Mouse (Mus musculus) midbrain, postnatal 0 days (tissue): ENCODE results near the gene Aatk. TPM values are rescaled to one million over a fixed set of nuclear protein-coding genes. Genes with fewer than 3 reads are reported as not detected.
A peak's percentile ranks its signal among the peaks of the same experiment; 100 is the strongest.

Source experiments
- ATAC-seq: fragments of 200-750 bp; cut with Nextera tagmentation; 2 replicates; pipeline ENCODE4 v1.8.0; 2017; ENCODE audit warnings: moderate number of reproducible peaks, mild to moderate bottlenecking, moderate TSS enrichment, moderate library complexity; ENCODE audit not compliant: low FRiP score
- DNase-seq: peaks from one replicate; pipeline ENCODE4 v3.0.0-alpha.2; 2015; ENCODE audit warnings: low spot score
- H3K27ac ChIP-seq: fragments of 300-500 bp; sonication (generic); 2 replicates; pipeline ENCODE4 v1.5.1; 2014; ENCODE audit warnings: low read depth, mild to moderate bottlenecking, low read length, mixed read lengths
- H3K27me3 ChIP-seq: fragments of 300-500 bp; sonication (generic); 2 replicates; pipeline ENCODE4 v1.6.1; 2014; ENCODE audit warnings: low read length, control low read depth, mixed read lengths; ENCODE audit not compliant: insufficient read depth
- H3K36me3 ChIP-seq: fragments of 300-500 bp; sonication (generic); 2 replicates; pipeline ENCODE4 v1.6.1; 2014; ENCODE audit warnings: low read length, control low read depth, mixed read lengths; ENCODE audit not compliant: insufficient read depth
- H3K4me1 ChIP-seq: fragments of 300-500 bp; sonication (generic); 2 replicates; pipeline ENCODE4 v1.6.1; 2014; ENCODE audit warnings: mild to moderate bottlenecking, control low read depth, antibody characterized with exemption, low read length, mixed read lengths; ENCODE audit not compliant: insufficient read depth
- H3K4me2 ChIP-seq: fragments of 300-500 bp; sonication (generic); 2 replicates; pipeline ENCODE4 v1.6.1; 2014; ENCODE audit warnings: low read depth, mild to moderate bottlenecking, low read length, mixed read lengths; ENCODE audit not compliant: poor library complexity, severe bottlenecking
- H3K4me3 ChIP-seq: fragments of 300-500 bp; sonication (generic); 2 replicates; pipeline ENCODE4 v1.5.1; 2014; ENCODE audit warnings: low read depth, mild to moderate bottlenecking, low read length, moderate library complexity
- H3K9ac ChIP-seq: fragments of 300-500 bp; sonication (generic); replicated peaks from 2 replicates; pipeline ENCODE4 v1.6.1; 2014; ENCODE audit warnings: mild to moderate bottlenecking, low read length, moderate library complexity, mixed read lengths; ENCODE audit not compliant: poor library complexity, severe bottlenecking
- H3K9me3 ChIP-seq: fragments of 300-500 bp; sonication (generic); 2 replicates; pipeline ENCODE4 v1.6.1; 2016; ENCODE audit warnings: low read length, control low read depth
- CTCF ChIP-seq: IDR thresholded peaks from 2 replicates; pipeline ENCODE4 v1.5.1; 2016; ENCODE audit warnings: antibody characterized with exemption, mild to moderate bottlenecking
- WGBS: fragments of 180-500 bp; shearing (Covaris S2); extraction: QIAGEN DNeasy Blood & Tissue Kit; methylation state at CpG from one replicate; pipeline ENCODE4 v1.1.7; 2014; 5-methylcytosine and 5-hydroxymethylcytosine counted together
- polyA plus RNA-seq: library from polyadenylated mRNA; unstranded; fragments of >200 nt; fragmentation: Nextera tagmentation; extraction: Ambion mirVana; gene quantifications from 2 replicates; pipeline ENCODE4 v1.2.1, GENCODE M21; 2015
- total RNA-seq: library from RNA; depleted of rRNA; stranded (reverse); fragments of >200 nt; gene quantifications from 2 replicates; pipeline ENCODE4 v1.2.3, GENCODE M21; 2014

Gene Aatk
- total and polyA plus RNA-seq, 2 experiments from 2014 or later: 46.9 to 178 TPM

DNA sequence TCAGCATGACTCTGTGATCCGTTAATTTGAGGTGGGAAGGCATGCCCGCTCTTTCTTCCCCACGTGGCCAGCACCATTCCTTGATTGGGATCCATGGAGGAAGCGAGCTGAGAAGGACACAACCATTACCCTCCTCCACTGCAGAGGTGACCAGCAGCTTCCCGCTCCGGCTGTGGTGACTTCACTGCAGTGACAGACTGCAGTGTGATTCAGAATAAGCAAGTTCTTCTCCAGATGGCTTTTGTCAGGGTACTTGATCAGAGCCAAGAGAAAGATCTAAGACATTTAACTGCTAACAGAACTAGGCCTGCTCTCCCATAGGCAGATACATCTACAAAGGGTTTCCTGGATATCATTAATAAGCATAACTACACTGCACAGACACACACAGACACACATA is 33.3 kb upstream of the Aatk start:
- Histone ChIP-seq H3K9me3 (no peaks in the 10 kb centered on the region), H3K36me3 (peaks cover 67% of the 10 kb centered on the region), H3K9ac (no peak overlapping the region), H3K4me1 (peaks cover 2% of the 10 kb centered on the region), H3K27ac (no peak overlapping the region), H3K4me2 (no peak overlapping the region), H3K4me3 (no peak overlapping the region), H3K27me3 (no peaks in the 10 kb centered on the region)
- no peak for DNase-seq
- WGBS: 95% methylated on average over 6 of the region's 6 CpGs
- ATAC-seq: no peak
- TF ChIP-seq CTCF: no peak

DNA sequence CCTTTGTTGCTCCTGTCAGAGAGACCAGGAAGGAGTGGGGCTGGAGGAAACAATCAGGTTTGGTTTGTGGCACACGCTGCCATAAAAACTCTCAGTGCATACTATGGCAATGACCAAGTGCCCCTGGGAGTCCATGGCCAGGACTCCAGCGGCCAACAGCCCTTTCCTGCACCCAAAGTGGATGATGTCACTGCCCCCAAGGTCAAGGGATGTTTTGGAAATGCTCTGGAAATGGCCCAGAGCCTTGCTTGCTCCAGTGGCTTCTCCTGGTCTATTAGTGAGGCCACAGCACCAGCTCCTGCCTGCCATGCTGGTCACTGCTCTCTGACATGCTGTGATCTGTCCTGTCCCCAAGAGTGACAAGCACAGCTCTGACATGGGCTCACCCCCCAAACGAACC is 29.2 kb upstream of the Aatk start:
- Histone ChIP-seq H3K9me3 (no peaks in the 10 kb centered on the region), H3K36me3 (peaks cover 78% of the 10 kb centered on the region), H3K4me1 (no peaks in the 10 kb centered on the region), H3K27ac (no peak overlapping the region), H3K4me2 (no peak overlapping the region), H3K27me3 (no peaks in the 10 kb centered on the region), H3K4me3 (no peak overlapping the region), H3K9ac (no peak overlapping the region)
- no peak for TF ChIP-seq CTCF
- 98% methylated on average over 3 of the region's 3 CpGs for WGBS
- no peak for DNase-seq
- ATAC-seq: no peak

- no peaks in the 10 kb centered on the region for H3K27me3 ChIP-seq
- no peak overlapping the region for H3K9ac ChIP-seq
- ATAC-seq (0 out of 2 replicates have a peak, but pooled peaks have one; percentile 24), DNase-seq (no peak)
- no peaks in the 10 kb centered on the region for H3K4me1 ChIP-seq
- H3K9me3 ChIP-seq: no peaks in the 10 kb centered on the region
- H3K4me2 ChIP-seq: no peak overlapping the region
- H3K27ac ChIP-seq: no peak overlapping the region
- WGBS: 94% methylated on average over 9 of the region's 9 CpGs
- peak; percentile 66 for TF ChIP-seq CTCF
- no peak overlapping the region for H3K4me3 ChIP-seq
- H3K36me3 ChIP-seq: peaks cover 77% of the 10 kb centered on the region
Observed at GRCm38 (mm10) chr11:120072986-120073647, 26.1 kb upstream of the Aatk start.

- H3K9ac ChIP-seq: no peak overlapping the region
- 88% methylated on average over 7 of the region's 7 CpGs for WGBS
- H3K4me1 ChIP-seq: no peaks in the 10 kb centered on the region
- ATAC-seq (no peak), DNase-seq (no peak)
- no peak overlapping the region for H3K27ac ChIP-seq
- no peak overlapping the region for H3K4me3 ChIP-seq
- TF ChIP-seq CTCF: no peak
- no peak overlapping the region for H3K4me2 ChIP-seq
- H3K36me3 ChIP-seq: peaks cover 82% of the 10 kb centered on the region
- no peaks in the 10 kb centered on the region for H3K9me3 ChIP-seq
- H3K27me3 ChIP-seq: no peaks in the 10 kb centered on the region
Observed at GRCm38 (mm10) chr11:120071731-120072320, 24.9 kb upstream of the Aatk start.

GRCm38 (mm10) chr11:120071065-120071464 is 24.1 kb upstream of the Aatk start:
- DNase-seq (no peak), ATAC-seq (no peak)
- no peaks in the 10 kb centered on the region for H3K27me3 ChIP-seq
- no peaks in the 10 kb centered on the region for H3K9me3 ChIP-seq
- peaks cover 80% of the 10 kb centered on the region for H3K36me3 ChIP-seq
- no peaks in the 10 kb centered on the region for H3K4me1 ChIP-seq
- no peak overlapping the region for H3K4me2 ChIP-seq
- 36% methylated on average over 12 of the region's 12 CpGs for WGBS
- no peak overlapping the region for H3K4me3 ChIP-seq
- no peak overlapping the region for H3K9ac ChIP-seq
- H3K27ac ChIP-seq: no peak overlapping the region
- TF ChIP-seq CTCF: no peak

GRCm38 (mm10) chr11:120070286-120070930 is 23.4 kb upstream of the Aatk start:
- no peak overlapping the region for H3K9ac ChIP-seq

More at GRCm38 (mm10) chr11:120070286-120070930, 23.4 kb upstream of the Aatk start:
- Histone ChIP-seq H3K27ac (no peak overlapping the region; the same call in 1 of the 2 replicates), H3K4me1 (no peaks in the 10 kb centered on the region), H3K27me3 (no peaks in the 10 kb centered on the region), H3K4me2 (no peak overlapping the region), H3K4me3 (no peak overlapping the region), H3K9me3 (no peaks in the 10 kb centered on the region), H3K36me3 (peaks cover 80% of the 10 kb centered on the region)
- ATAC-seq (no peak), DNase-seq (no peak)
- TF ChIP-seq CTCF: no peak
- 89% methylated on average over 27 of the region's 27 CpGs for WGBS
